Mouse (Mus musculus) stomach, postnatal 0 days (tissue): ENCODE measurements around the gene Tcte1. TPM values are rescaled to one million over a fixed set of nuclear protein-coding genes. Genes with fewer than 3 reads are reported as not detected.

ENCODE experiments used
- ATAC-seq: fragments of 200-750 bp; cut with Nextera tagmentation; 2 replicates; pipeline ENCODE4 v1.8.0; 2017; ENCODE audit not compliant: low FRiP score, low TSS enrichment
- DNase-seq: peaks from one replicate; pipeline ENCODE4 v3.0.0-alpha.2; 2016; ENCODE audit warnings: low spot score
- H3K27ac ChIP-seq: fragments of 300-500 bp; sonication (generic); replicated peaks from 2 replicates; pipeline ENCODE4 v1.5.1; 2014; ENCODE audit warnings: mild to moderate bottlenecking, control low read depth
- H3K27me3 ChIP-seq: fragments of 300-500 bp; sonication (generic); 2 replicates; pipeline ENCODE4 v1.6.1; 2014; ENCODE audit warnings: low read length; ENCODE audit not compliant: control insufficient read depth, insufficient read depth
- H3K36me3 ChIP-seq: fragments of 300-500 bp; sonication (generic); 2 replicates; pipeline ENCODE4 v1.6.1; 2014; ENCODE audit warnings: low read length, mixed read lengths; ENCODE audit not compliant: control insufficient read depth, insufficient read depth
- H3K4me1 ChIP-seq: fragments of 300-500 bp; sonication (generic); replicated peaks from 2 replicates; pipeline ENCODE4 v1.6.1; 2014; ENCODE audit warnings: antibody characterized with exemption; ENCODE audit not compliant: control insufficient read depth, insufficient read depth
- H3K4me2 ChIP-seq: fragments of 300-500 bp; sonication (generic); replicated peaks from 2 replicates; pipeline ENCODE4 v1.6.1; 2014; ENCODE audit warnings: low read depth, mild to moderate bottlenecking, control low read depth, moderate library complexity
- H3K4me3 ChIP-seq: fragments of 300-500 bp; sonication (generic); 2 replicates; pipeline ENCODE4 v1.5.1; 2014; ENCODE audit warnings: low read depth, low read length, control low read depth
- H3K9ac ChIP-seq: fragments of 300-500 bp; sonication (generic); 2 replicates; pipeline ENCODE4 v1.6.1; 2014; ENCODE audit warnings: mild to moderate bottlenecking, low read length, control low read depth, mixed read lengths
- H3K9me3 ChIP-seq: fragments of 300-500 bp; sonication (generic); 2 replicates; pipeline ENCODE4 v1.6.1; 2016; ENCODE audit warnings: low read length; ENCODE audit not compliant: control insufficient read depth
- CTCF ChIP-seq: IDR thresholded peaks from 2 replicates; pipeline ENCODE4 v1.5.1; 2016; ENCODE audit warnings: antibody characterized with exemption, low read depth, mild to moderate bottlenecking, moderate library complexity
- EP300 ChIP-seq: optimal IDR thresholded peaks from 2 replicates; pipeline ENCODE3; 2016; ENCODE audit warnings: antibody characterized with exemption
- WGBS: fragments of 180-500 bp; shearing (Covaris S2); extraction: QIAGEN DNeasy Blood & Tissue Kit; methylation state at CpG from one replicate; pipeline ENCODE4 v1.1.7; 2014; 5-methylcytosine and 5-hydroxymethylcytosine counted together
- polyA plus RNA-seq: library from polyadenylated mRNA; unstranded; fragments of >200 nt; fragmentation: Nextera tagmentation; extraction: Ambion mirVana; gene quantifications from 2 replicates; pipeline ENCODE4 v1.2.1, GENCODE M21; 2015

Tcte1 gene
- polyA plus RNA-seq, 1 experiment from 2014 or later = 0.04 TPM

DNA sequence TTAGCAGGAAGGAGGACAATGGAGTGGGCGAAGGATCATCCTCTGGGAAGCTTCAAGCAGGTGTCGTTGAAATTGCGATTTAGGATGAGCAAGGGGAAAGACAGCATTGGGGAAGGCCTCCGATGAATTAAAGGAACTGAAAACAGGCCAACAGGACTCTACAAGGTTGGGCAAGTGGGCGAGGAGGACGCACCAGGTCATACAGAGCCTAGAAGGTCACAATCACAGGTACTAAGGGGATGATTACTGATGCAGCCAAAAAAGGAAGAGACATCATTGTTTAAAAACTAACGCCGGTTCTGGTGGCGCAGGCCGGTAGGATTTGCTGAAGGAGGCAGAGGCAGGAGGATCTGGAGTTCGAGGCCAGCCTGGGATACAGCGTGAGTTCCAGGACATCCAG lies 40.0 kb downstream of the Tcte1 start:
- ATAC-seq (no peak), DNase-seq (no peak)
- Histone ChIP-seq H3K4me1 (no peaks in the 10 kb centered on the region), H3K4me3 (no peak overlapping the region), H3K27me3 (no peaks in the 10 kb centered on the region), H3K9me3 (no peaks in the 10 kb centered on the region), H3K27ac (no peak overlapping the region), H3K4me2 (no peak overlapping the region), H3K36me3 (peaks cover 11% of the 10 kb centered on the region), H3K9ac (no peak overlapping the region)
- no peak for TF ChIP-seq CTCF
- no peak for TF ChIP-seq EP300
- 75% methylated on average over 12 of the region's 12 CpGs for whole genome bisulfite sequencing

DNA sequence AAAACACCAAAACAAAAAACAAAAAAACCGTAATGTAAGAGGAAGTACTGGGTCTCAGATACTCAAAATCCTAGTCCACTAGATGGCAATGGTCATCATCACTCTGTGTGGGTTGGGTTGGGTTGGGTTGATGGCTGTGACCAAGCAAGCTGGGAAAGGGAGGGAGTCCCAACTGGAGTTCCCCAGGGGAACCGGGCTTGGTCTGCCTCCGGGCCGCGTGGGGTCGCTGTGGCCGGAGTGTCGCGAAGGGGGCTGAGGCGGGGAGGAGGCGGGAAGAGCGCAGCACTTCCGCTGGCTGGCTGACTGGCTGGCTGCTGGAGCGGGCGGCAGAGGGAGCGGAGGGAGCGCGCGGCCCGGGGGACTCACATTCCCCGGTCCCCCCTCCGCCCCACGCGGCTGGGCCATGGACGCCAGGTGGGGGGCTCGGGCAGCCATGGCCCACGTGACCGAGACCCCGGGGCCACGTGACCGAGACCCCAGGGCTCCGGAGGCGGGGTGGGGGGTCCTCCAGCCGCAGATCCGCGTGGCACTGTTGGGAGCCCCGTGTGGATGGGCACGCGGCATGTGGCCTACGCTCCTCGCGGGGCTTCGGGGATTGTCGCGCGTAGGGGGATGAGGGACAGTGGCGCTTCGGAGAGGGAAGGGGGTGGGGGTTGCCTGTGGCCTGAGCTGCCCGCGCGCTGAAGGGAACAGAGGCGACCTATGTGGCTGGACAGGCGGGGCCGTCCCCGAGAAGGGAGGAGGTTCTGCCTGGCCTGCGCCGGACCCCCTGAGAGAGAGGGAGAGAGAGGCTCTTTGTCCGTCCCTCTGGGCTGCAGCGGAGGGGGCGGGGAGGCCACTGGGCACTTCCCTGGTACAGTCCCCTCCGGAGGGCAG lies 40.7 kb downstream of the Tcte1 start, which contains the start of gene Slc35b2:
Gene Slc35b2 (plus strand): TSS at position 220 of the 876 bp plus-strand sequence.
- Histone ChIP-seq H3K4me2 (peak within 1 kb of the TSS; percentile 97), H3K36me3 (peaks cover 17% of the 10 kb centered on the region), H3K27me3 (no peaks in the 10 kb centered on the region), H3K4me1 (no peaks in the 10 kb centered on the region), H3K27ac (peak within 1 kb of the TSS; percentile 85), H3K4me3 (peak within 1 kb of the TSS; percentile 82), H3K9ac (peak within 1 kb of the TSS; percentile 90), H3K9me3 (no peaks in the 10 kb centered on the region)
- peak; percentile 94 for TF ChIP-seq CTCF
- TF ChIP-seq EP300 = no peak
- DNase-seq (peak; percentile 96), ATAC-seq (peak; percentile 90)
- under 1% methylated on average over 55 of the region's 61 CpGs for WGBS

DNA sequence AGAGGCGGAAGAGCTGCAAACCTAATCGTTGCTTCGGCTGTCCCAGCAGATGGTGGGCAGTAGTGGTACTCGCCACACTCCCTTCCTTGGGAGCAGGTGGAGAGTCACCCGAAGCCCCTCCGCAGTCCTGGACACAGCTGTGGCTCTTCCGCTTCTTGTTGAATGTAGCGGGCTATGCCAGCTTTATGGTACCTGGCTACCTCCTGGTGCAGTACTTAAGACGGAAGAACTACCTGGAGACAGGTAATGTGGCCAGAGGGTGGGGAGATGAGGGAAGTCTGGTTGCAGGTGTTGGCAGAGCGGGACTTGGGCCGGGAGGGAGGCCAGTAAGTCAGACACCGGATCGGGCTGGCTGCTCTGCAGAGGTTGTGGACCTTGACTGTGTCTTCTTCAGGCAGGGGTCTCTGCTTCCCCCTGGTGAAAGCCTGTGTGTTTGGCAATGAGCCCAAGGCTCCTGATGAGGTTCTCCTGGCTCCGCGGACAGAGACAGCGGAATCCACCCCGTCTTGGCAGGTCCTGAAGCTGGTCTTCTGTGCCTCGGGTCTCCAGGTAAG lies 41.4 kb downstream of the Tcte1 start:
- Histone ChIP-seq H3K4me3 (peak overlapping the region; percentile 82), H3K4me1 (no peaks in the 10 kb centered on the region; the same call in 1 of the 2 replicates), H3K9ac (peak overlapping the region; percentile 90), H3K27me3 (no peaks in the 10 kb centered on the region), H3K9me3 (no peaks in the 10 kb centered on the region), H3K4me2 (peak overlapping the region; percentile 97), H3K36me3 (peaks cover 24% of the 10 kb centered on the region), H3K27ac (peak overlapping the region; percentile 85)
- TF ChIP-seq CTCF = no peak
- no peak for TF ChIP-seq EP300
- ATAC-seq (no peak; the same call in none of the 2 replicates), DNase-seq (no peak)
- 7% methylated on average over 18 of the region's 18 CpGs for WGBS

DNA sequence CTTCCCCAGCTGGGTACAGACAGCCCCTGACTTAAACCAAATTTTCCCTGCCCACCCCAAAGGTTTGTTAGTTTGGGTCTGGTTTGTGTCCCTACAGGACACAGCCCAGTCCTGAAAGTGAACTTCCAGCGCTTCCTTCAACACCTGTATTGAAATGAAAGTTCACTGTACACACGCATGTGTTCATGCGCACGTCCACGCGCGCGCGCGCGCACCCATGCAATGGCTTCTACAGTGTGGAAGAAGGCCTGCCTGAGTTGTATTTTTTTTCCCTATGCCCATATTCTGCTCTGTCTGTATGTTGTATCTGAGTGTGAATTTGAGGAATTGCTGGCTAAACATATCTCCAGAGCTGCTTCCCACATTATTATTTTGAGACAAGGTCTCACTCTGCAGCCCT lies 41.9 kb downstream of the Tcte1 start:
- DNase-seq (no peak), ATAC-seq (no peak)
- no peaks in the 10 kb centered on the region for H3K9me3 ChIP-seq
- H3K27me3 ChIP-seq = no peaks in the 10 kb centered on the region
- no peaks in the 10 kb centered on the region; the same call in 1 of the 2 replicates for H3K4me1 ChIP-seq
- H3K4me2 ChIP-seq = peak overlapping the region; percentile 97
- WGBS = 85% methylated on average over 11 of the region's 11 CpGs
- peak overlapping the region; percentile 82; the same call in 1 of the 2 replicates for H3K4me3 ChIP-seq
- H3K36me3 ChIP-seq = peaks cover 27% of the 10 kb centered on the region
- H3K9ac ChIP-seq = peak overlapping the region; percentile 90; the same call in 1 of the 2 replicates
- peak overlapping the region; percentile 85; the same call in 1 of the 2 replicates for H3K27ac ChIP-seq
- TF ChIP-seq CTCF (no peak), EP300 (no peak)

DNA sequence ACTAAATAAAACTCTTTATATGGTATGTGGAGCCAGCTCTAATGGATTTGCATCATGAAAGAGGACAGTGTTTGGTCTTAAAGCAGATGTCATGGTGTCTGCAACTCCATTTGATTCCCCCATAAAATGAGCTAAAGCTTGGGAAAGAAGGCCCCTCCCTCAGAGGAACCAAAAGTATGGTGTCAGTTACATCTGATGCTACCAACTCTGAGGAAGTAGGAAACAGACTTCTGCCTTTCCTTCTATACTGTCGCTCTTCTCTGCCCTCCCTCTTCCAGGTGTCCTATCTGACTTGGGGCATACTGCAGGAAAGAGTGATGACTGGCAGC lies 42.8 kb downstream of the Tcte1 start:
- H3K27me3 ChIP-seq = no peaks in the 10 kb centered on the region
- H3K9me3 ChIP-seq = no peaks in the 10 kb centered on the region
- no peak overlapping the region for H3K4me2 ChIP-seq
- H3K9ac ChIP-seq = no peak overlapping the region
- H3K27ac ChIP-seq = no peak overlapping the region
- no peak for DNase-seq
- H3K4me3 ChIP-seq = no peak overlapping the region
- TF ChIP-seq CTCF = no peak
- no peak for TF ChIP-seq EP300
- H3K4me1 ChIP-seq = no peaks in the 10 kb centered on the region; the same call in 1 of the 2 replicates
- ATAC-seq = no peak
- H3K36me3 ChIP-seq = peaks cover 36% of the 10 kb centered on the region
- whole genome bisulfite sequencing = 50% methylated on average over 1 of the region's 1 CpGs
